Mouse (Mus musculus) ES-Bruce4 (cell line): ENCODE data around the gene Cracr2b.

Experiments used
- CTCF ChIP-seq: IDR thresholded peaks from one replicate; pipeline ENCODE4 v1.8.1; 2011; ENCODE audit warnings: low read depth, low read length
- EP300 ChIP-seq: IDR thresholded peaks from 2 replicates; pipeline ENCODE4 v1.6.1; 2011; ENCODE audit warnings: low read depth, low read length; ENCODE audit not compliant: insufficient read depth
- POLR2A ChIP-seq: IDR thresholded peaks from one replicate; pipeline ENCODE4 v1.8.1; 2011; ENCODE audit warnings: low read length; ENCODE audit not compliant: insufficient read depth

- TF ChIP-seq POLR2A (no peak), CTCF (no peak), EP300 (no peak)
Observed at GRCm38 (mm10) chr7:141463824-141464602, 3.1 kb downstream of the Cracr2b start.
